ENCODE assay signal across 16 mouse cellular contexts in genomic region chr11:75049146-75049545, GRCm38 (mm10).
DNase-seq lines count a peak whose midpoint lies in the region; ATAC-seq and TF ChIP-seq lines count a peak whose summit lies in the region.
"Had no signal": no experiment of that assay in that cellular context is flagged by ENCODE, and none has a peak within 500 bp of the region (broad histone marks: within the 10 kb centered on the region; RNA-seq: fewer than 3 reads in every experiment).

No protein-coding gene starts in this region.

- 47% methylated on average over 2 of the region's 2 CpGs for WGBS in heart, embryonic 16.5 days
- WGBS in lung, embryonic 16.5 days: 8% methylated on average over 2 of the region's 2 CpGs
- 26% methylated on average over 2 of the region's 2 CpGs for WGBS in lung, adult 2 months
- WGBS in intestine, embryonic 16.5 days: 21% methylated on average over 2 of the region's 2 CpGs
- WGBS in stomach, embryonic 15.5 days: 11% methylated on average over 2 of the region's 2 CpGs
- WGBS in hindbrain, postnatal 0 days: 82% methylated on average over 2 of the region's 2 CpGs

- no peak overlapping the region for H3K9ac ChIP-seq in heart, embryonic 16.5 days (ENCODE audit: low read length)
- H3K9ac ChIP-seq in lung, embryonic 16.5 days (ENCODE audit: low read length): no peak overlapping the region
- H3K9ac ChIP-seq in intestine, embryonic 16.5 days (ENCODE audit: low read depth, low read length): no peak overlapping the region
- no peak overlapping the region for H3K9ac ChIP-seq in stomach, embryonic 15.5 days
- no peak overlapping the region for H3K9ac ChIP-seq in hindbrain, postnatal 0 days (replicated peaks; ENCODE audit: low read length)
- H3K9ac ChIP-seq: embryonic facial prominence, embryonic 13.5 days; forebrain, embryonic 12.5 days; liver, postnatal 0 days had no signal

- DNase-seq in heart, adult 18-20 months: no peak
- no peak for DNase-seq in lung, adult 2 months
- DNase-seq in hindbrain, postnatal 0 days (ENCODE audit: low spot score): no peak
- DNase-seq: adrenal gland, postnatal 14 days; cerebellum, postnatal 10 days; liver, postnatal 0 days had no signal

- no peak for ATAC-seq in heart, embryonic 16.5 days (replicated peaks; ENCODE audit: extremely low read depth, insufficient read depth, low FRiP score)
- ATAC-seq in lung, embryonic 16.5 days (ENCODE audit: low read depth): no peak
- ATAC-seq in intestine, embryonic 16.5 days: no peak
- no peak for ATAC-seq in stomach, embryonic 15.5 days (ENCODE audit: insufficient read depth, low FRiP score, low read depth)
- ATAC-seq in hindbrain, postnatal 0 days: no peak
- ATAC-seq: CD4-positive, CD25-positive, alpha-beta regulatory T cell, adult 4 months had no signal

- no peaks in the 10 kb centered on the region for H3K9me3 ChIP-seq in heart, embryonic 16.5 days (replicated peaks; ENCODE audit: control insufficient read depth, low read length)
- H3K9me3 ChIP-seq in lung, embryonic 16.5 days (ENCODE audit: control insufficient read depth, low read length): no peaks in the 10 kb centered on the region
- H3K9me3 ChIP-seq in intestine, embryonic 16.5 days (ENCODE audit: control insufficient read depth, low read length): no peaks in the 10 kb centered on the region
- H3K9me3 ChIP-seq in stomach, embryonic 15.5 days: no peaks in the 10 kb centered on the region
- H3K9me3 ChIP-seq in hindbrain, postnatal 0 days (ENCODE audit: low read length): no peaks in the 10 kb centered on the region
- H3K9me3 ChIP-seq: embryonic facial prominence, embryonic 13.5 days; forebrain, embryonic 12.5 days; midbrain, embryonic 10.5 days had no signal

- H3K4me2 ChIP-seq in heart, embryonic 16.5 days (ENCODE audit: low read depth, low read length): no peak overlapping the region
- H3K4me2 ChIP-seq in lung, embryonic 16.5 days (ENCODE audit: low read depth, low read length): no peak overlapping the region
- H3K4me2 ChIP-seq in intestine, embryonic 16.5 days (ENCODE audit: low read depth, low read length): no peak overlapping the region
- no peak overlapping the region for H3K4me2 ChIP-seq in stomach, embryonic 15.5 days
- H3K4me2 ChIP-seq in hindbrain, postnatal 0 days (ENCODE audit: low read depth, low read length): no peak overlapping the region
- H3K4me2 ChIP-seq: embryonic facial prominence, embryonic 13.5 days; forebrain, embryonic 12.5 days; heart, embryonic 11.5 days had no signal

- H3K27me3 ChIP-seq in heart, embryonic 16.5 days (ENCODE audit: control insufficient read depth, insufficient read depth, low read length): no peaks in the 10 kb centered on the region
- no peaks in the 10 kb centered on the region for H3K27me3 ChIP-seq in lung, embryonic 16.5 days (ENCODE audit: control insufficient read depth, insufficient read depth, low read depth, low read length)
- no peaks in the 10 kb centered on the region for H3K27me3 ChIP-seq in intestine, embryonic 16.5 days (replicated peaks; ENCODE audit: control insufficient read depth, insufficient read depth, low read length)
- H3K27me3 ChIP-seq in stomach, embryonic 15.5 days (replicated peaks): no peaks in the 10 kb centered on the region
- H3K27me3 ChIP-seq in hindbrain, postnatal 0 days (ENCODE audit: insufficient read depth, low read length): no peaks in the 10 kb centered on the region
- H3K27me3 ChIP-seq: embryonic facial prominence, embryonic 13.5 days; forebrain, embryonic 12.5 days had no signal

- H3K4me3 ChIP-seq in heart, embryonic 16.5 days (ENCODE audit: low read length): no peak overlapping the region
- H3K4me3 ChIP-seq in lung, embryonic 16.5 days (ENCODE audit: low read length): no peak overlapping the region
- H3K4me3 ChIP-seq in lung, adult 2 months (replicated peaks; ENCODE audit: extremely low read depth, low read depth, low read length): no peak overlapping the region
- H3K4me3 ChIP-seq in intestine, embryonic 16.5 days (ENCODE audit: low read length): no peak overlapping the region
- H3K4me3 ChIP-seq in stomach, embryonic 15.5 days (replicated peaks): no peak overlapping the region
- no peak overlapping the region for H3K4me3 ChIP-seq in hindbrain, postnatal 0 days (ENCODE audit: low read length)
- H3K4me3 ChIP-seq: embryonic facial prominence, embryonic 13.5 days; forebrain, embryonic 12.5 days; layer of hippocampus, adult 2 months; midbrain, embryonic 10.5 days had no signal

- peaks cover 2% of the 10 kb centered on the region; the same call in 1 of the 2 replicates for H3K36me3 ChIP-seq in heart, embryonic 16.5 days (ENCODE audit: control insufficient read depth, insufficient read depth)
- H3K36me3 ChIP-seq in lung, embryonic 16.5 days (ENCODE audit: control insufficient read depth, insufficient read depth, low read length): no peaks in the 10 kb centered on the region
- H3K36me3 ChIP-seq in intestine, embryonic 16.5 days (ENCODE audit: control insufficient read depth, insufficient read depth, low read length): no peaks in the 10 kb centered on the region
- no peaks in the 10 kb centered on the region for H3K36me3 ChIP-seq in stomach, embryonic 15.5 days
- H3K36me3 ChIP-seq in hindbrain, postnatal 0 days (ENCODE audit: insufficient read depth, low read length): peaks cover 4% of the 10 kb centered on the region; the same call in 1 of the 2 replicates
- H3K36me3 ChIP-seq: embryonic facial prominence, embryonic 13.5 days had no signal

- no peak for TF ChIP-seq CTCF in lung, adult 2 months (IDR thresholded peaks at IDR 0.05; ENCODE audit: insufficient read depth, low read length)
- TF ChIP-seq CTCF in hindbrain, postnatal 0 days (IDR thresholded peaks at IDR 0.05; ENCODE audit: low read depth): no peak

- peaks cover 50% of the 10 kb centered on the region for H3K4me1 ChIP-seq in heart, embryonic 16.5 days (ENCODE audit: control insufficient read depth, insufficient read depth, low read length)
- H3K4me1 ChIP-seq in lung, embryonic 16.5 days (replicated peaks; ENCODE audit: control insufficient read depth, insufficient read depth, low read length): peaks cover 74% of the 10 kb centered on the region
- peaks cover 50% of the 10 kb centered on the region for H3K4me1 ChIP-seq in lung, adult 2 months (ENCODE audit: control insufficient read depth, insufficient read depth, low read length)
- peaks cover 71% of the 10 kb centered on the region for H3K4me1 ChIP-seq in intestine, embryonic 16.5 days (ENCODE audit: control insufficient read depth, insufficient read depth, low read length)
- H3K4me1 ChIP-seq in stomach, embryonic 15.5 days: peaks cover 67% of the 10 kb centered on the region
- H3K4me1 ChIP-seq in hindbrain, postnatal 0 days (ENCODE audit: insufficient read depth, low read length): no peaks in the 10 kb centered on the region
- H3K4me1 ChIP-seq: midbrain, embryonic 10.5 days had no signal

- no peak for TF ChIP-seq POLR2A in lung, adult 2 months (IDR thresholded peaks at IDR 0.05; ENCODE audit: borderline replicate concordance, extremely low read depth, low read depth, low read length)

- H3K27ac ChIP-seq in heart, embryonic 16.5 days (ENCODE audit: low read length): peak overlapping the region; percentile 88; the same call in 1 of the 2 replicates
- 0 out of 2 replicates have a peak overlapping the region, but pooled peaks have one; percentile 2 for H3K27ac ChIP-seq in lung, embryonic 16.5 days (ENCODE audit: low read length)
- peak overlapping the region; percentile 47 for H3K27ac ChIP-seq in intestine, embryonic 16.5 days (ENCODE audit: low read length)
- H3K27ac ChIP-seq in stomach, embryonic 15.5 days: peak overlapping the region; percentile 86
- H3K27ac ChIP-seq in hindbrain, postnatal 0 days: no peak overlapping the region
- H3K27ac ChIP-seq: embryonic facial prominence, embryonic 13.5 days; forebrain, embryonic 12.5 days; layer of hippocampus, adult 2 months; midbrain, embryonic 10.5 days had no signal
